Mouse (Mus musculus) lung, postnatal 25 days (tissue): ENCODE data around the gene March10.

Experiments used
- DNase-seq: peaks from one replicate; pipeline ENCODE4 v3.0.0; 2022; ENCODE audit warnings: low spot score

Gene March10

DNA sequence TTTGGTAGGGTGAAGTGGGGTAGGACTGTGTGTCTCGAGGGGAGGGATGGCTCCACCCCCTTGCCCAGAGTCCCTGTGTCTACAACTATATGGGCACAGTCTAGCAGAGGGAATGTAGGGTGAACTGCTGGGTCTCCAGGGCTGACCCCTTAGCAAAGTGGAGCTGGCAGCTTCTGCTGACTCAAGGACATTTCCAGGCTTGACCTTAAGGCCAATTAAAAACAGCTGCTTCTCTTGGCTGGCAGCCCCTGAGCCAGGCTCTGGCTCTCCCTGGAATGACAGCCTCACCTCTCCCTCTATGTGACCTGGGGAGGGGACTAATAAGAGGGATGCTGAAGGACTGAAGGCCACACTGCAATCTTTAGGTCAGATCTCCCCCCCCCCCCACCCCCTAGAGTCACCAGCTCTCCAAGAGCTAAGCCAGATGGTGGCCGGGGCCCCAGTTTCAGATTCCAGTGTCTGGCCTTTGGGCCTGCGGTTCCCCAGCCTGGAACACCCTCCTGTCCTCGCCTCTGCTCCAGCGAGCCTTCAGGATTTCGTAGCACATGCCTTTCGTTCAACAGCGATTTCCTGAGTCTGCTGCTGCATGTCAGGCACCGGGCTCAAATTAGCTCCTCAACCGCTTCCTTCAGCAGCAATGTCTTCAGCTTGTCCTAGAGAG, 143.4 kb downstream of the March10 start:
- DNase-seq, result peak; percentile 53

DNA sequence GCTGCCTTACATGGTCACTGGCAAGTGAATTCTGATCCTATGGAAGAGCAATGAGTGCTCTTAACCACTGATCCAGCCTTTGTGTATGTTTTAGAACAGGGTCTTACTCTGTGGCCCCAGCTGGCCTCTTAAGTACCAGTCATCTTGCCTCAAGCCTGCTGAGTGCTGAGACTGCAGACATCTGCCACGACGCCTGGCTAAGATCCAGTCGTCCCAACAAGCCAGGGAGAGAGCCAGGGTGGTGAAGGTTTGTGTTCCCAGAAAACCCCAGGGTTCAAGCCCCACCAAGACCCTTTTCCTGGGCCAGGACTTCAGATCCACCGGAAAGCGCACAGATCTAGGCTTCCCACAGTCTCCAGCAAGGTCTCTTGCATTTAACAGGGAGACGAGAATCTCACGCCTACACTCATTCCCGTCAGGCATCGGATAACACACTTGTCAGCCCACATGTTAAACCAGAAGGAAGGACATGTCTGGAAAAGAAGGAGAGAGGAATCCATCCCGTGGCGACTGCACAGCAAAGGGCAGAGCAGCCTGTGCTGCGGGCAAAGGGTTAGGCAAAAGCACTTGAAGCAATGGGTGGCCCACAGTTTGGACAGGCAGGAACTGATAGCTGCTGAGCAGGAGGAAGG, 144.1 kb downstream of the March10 start:
- no peak for DNase-seq

DNA sequence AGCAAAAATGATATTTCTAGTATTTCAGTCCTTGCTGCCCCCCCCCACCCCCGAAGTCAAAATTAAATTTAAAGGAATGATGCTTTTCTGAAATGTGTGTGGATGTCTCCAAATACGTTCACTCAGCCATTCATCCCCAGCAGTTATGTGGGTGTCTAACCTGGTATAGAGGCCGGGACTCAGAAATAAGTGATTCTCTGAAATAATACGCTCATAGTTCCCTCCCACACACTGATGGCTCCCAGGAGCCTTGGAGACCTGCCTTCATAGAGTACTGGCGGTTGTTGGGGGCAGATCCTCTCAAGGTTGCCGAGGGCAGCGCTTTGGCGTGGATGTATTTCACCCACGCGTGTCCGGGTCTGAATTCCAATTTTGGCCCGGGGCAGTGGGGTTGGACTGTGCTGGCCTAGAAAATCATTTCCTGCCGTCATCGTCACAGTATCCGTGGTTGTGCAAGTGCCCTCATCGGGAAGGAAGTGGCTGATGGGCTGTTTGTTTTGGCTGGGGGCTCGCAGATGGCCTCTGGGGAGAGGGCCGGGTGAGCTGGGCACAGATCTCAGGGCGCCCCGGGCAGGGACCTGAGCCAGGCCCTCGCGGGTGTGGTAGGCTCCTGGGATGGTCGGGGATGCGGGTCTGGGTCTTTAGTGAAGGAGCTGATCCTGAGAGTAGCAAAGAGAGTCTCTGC, 145.1 kb downstream of the March10 start:
- peak; percentile 74 for DNase-seq
